Mouse (Mus musculus): ENCODE results near the gene Tubgcp3. TPM values are rescaled to one million over a fixed set of nuclear protein-coding genes. Genes with fewer than 3 reads are reported as not detected.
A peak's percentile ranks its signal among the peaks of the same experiment; 100 is the strongest.
"Not testable (repeated sequence)": the region's sequence is repeated elsewhere in the genome, so short reads cannot be mapped to it uniquely, and the experiment has no call there.

Gene Tubgcp3
- polyA plus RNA-seq, 1 experiment from 2014 or later: 59.4 TPM

DNA sequence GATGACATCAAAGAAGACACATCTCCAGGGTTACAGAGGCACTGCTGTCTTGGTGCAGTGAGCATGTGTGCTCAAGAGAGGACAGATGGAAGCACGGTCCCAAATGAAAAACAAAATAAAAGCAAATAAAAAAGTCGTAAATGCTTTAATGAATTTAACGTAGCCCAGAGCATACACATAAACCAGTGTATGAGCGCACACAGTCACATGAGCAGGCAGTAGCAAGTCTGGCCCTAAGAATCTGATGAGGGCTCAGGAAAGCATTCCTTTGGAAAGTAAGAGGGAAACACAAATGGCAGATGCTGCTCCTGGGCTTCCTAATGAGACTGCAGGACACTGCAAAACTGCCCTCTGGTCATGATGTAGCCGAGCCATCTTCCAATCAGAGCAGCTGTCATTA, 46.2 kb downstream of the Tubgcp3 start:
- WGBS: 88% methylated on average over 5 of the region's 5 CpGs
- H3K27me3 ChIP-seq (ENCODE audit: control insufficient read depth, insufficient read depth, low read length): no peaks in the 10 kb centered on the region
- peaks cover 8% of the 10 kb centered on the region for H3K36me3 ChIP-seq (ENCODE audit: control insufficient read depth, insufficient read depth, low read length)
- DNase-seq (ENCODE audit: low spot score) (no peak), ATAC-seq (ENCODE audit: insufficient read depth, low FRiP score, low TSS enrichment) (no peak)
- no peaks in the 10 kb centered on the region for H3K4me1 ChIP-seq (ENCODE audit: control insufficient read depth, insufficient read depth, low read length)
- H3K4me3 ChIP-seq (ENCODE audit: low read depth, low read length): no peak overlapping the region
- H3K9me3 ChIP-seq (ENCODE audit: control insufficient read depth, low read length): no peaks in the 10 kb centered on the region
- no peak overlapping the region for H3K4me2 ChIP-seq (ENCODE audit: low read depth)
- H3K9ac ChIP-seq (ENCODE audit: low read length): no peak overlapping the region
- H3K27ac ChIP-seq (ENCODE audit: low read depth, low read length): no peak overlapping the region

DNA sequence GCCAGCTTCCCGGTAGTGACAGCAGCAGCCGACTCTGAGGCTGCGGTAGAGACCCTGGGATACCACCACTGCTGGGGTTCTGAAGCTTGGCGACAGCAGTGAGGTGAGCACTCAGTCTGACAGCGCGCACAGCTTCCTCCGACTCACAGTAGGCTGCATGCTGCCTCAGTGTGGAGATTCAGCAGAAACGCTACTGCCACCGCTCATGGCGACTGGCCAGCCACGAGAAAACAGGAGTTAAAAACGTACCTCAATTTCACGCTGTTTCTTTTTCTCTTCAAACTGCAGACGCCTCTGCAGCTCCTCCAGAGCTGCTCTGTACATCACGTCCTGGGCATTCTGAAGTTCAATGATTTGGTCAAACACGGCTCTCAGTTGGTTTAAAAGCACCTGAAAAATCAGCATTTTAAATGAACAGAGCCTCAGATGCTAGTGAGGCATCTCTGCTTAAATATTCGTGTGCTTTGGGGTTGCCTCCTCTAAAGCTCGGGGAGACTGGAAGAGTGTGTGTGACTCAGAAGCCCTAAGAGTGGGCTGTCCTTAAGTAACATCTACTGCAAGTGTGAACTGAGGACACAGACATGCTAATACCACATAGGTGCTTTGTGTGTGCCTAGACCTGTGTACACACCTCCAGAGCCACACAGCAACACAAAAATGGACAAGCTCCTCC, 50.4 kb downstream of the Tubgcp3 start:
- ATAC-seq (ENCODE audit: insufficient read depth, low FRiP score, low TSS enrichment): no peak
- Histone ChIP-seq H3K4me2 (ENCODE audit: low read depth) (no peak overlapping the region), H3K9ac (ENCODE audit: low read length) (no peak overlapping the region), H3K36me3 (ENCODE audit: control insufficient read depth, insufficient read depth, low read length) (peaks cover 10% of the 10 kb centered on the region), H3K9me3 (ENCODE audit: control insufficient read depth, low read length) (no peaks in the 10 kb centered on the region), H3K27ac (ENCODE audit: low read depth, low read length) (no peak overlapping the region), H3K4me1 (ENCODE audit: control insufficient read depth, insufficient read depth, low read length) (no peaks in the 10 kb centered on the region), H3K4me3 (ENCODE audit: low read depth, low read length) (no peak overlapping the region), H3K27me3 (ENCODE audit: control insufficient read depth, insufficient read depth, low read length) (no peaks in the 10 kb centered on the region)
- 94% methylated on average over 18 of the region's 18 CpGs for WGBS
- DNase-seq (ENCODE audit: low spot score): no peak

DNA sequence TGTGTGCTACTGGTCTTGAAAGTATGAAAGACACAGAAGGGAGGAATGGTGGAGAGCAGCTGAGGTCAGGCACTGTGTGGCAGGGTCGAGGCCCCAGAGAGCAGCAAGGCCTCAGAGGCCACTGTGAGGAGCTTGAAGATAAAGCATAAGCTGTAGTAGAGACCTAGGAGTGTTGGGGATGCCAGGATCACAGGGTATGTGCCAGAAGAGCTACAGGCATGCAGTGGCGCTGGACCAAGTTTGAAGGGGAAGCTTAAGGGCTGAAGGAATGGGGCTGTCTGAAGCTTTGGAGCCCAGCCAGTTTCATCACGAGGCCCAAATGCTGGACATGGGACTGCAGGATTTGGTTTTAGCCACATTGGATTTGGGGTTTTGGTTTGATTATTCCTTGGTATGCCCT, 54.7 kb downstream of the Tubgcp3 start:
- not testable (repeated sequence) for H3K4me1 ChIP-seq (ENCODE audit: control insufficient read depth, insufficient read depth, low read length); H3K4me3 ChIP-seq (ENCODE audit: low read depth, low read length); H3K4me2 ChIP-seq (ENCODE audit: low read depth); H3K9me3 ChIP-seq (ENCODE audit: control insufficient read depth, low read length); DNase-seq (ENCODE audit: low spot score); ATAC-seq (ENCODE audit: insufficient read depth, low FRiP score, low TSS enrichment); H3K27me3 ChIP-seq (ENCODE audit: control insufficient read depth, insufficient read depth, low read length); H3K27ac ChIP-seq (ENCODE audit: low read depth, low read length); H3K9ac ChIP-seq (ENCODE audit: low read length)
- H3K36me3 ChIP-seq (ENCODE audit: control insufficient read depth, insufficient read depth, low read length): peaks cover 11% of the 10 kb centered on the region
- WGBS: 100% methylated on average over 3 of the region's 3 CpGs

DNA sequence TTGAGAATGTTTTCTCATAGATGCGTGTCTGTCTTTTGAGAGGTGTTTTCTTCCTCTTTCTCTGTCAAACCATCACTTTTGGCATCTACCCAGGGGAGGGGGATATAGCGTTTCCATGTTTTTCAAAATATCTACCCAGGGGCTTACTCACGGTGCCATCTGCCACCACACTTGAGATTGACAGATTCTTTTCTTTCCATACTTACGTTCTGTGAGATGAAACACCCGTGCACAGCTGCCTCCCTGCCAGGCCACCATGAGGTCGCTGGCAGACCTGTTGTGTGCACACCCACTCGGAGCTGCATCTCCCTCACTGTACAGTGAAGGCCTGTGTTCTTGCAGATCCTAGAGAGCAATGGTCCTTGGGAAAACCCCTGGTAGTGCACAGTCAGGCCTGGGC, 58.8 kb downstream of the Tubgcp3 start:
- no peak overlapping the region for H3K4me3 ChIP-seq (ENCODE audit: low read depth, low read length)
- DNase-seq (ENCODE audit: low spot score) (no peak), ATAC-seq (ENCODE audit: insufficient read depth, low FRiP score, low TSS enrichment) (no peak)
- H3K27ac ChIP-seq (ENCODE audit: low read depth, low read length): no peak overlapping the region
- H3K9ac ChIP-seq (ENCODE audit: low read length): no peak overlapping the region
- WGBS: 86% methylated on average over 7 of the region's 7 CpGs
- H3K4me1 ChIP-seq (ENCODE audit: control insufficient read depth, insufficient read depth, low read length): no peaks in the 10 kb centered on the region
- H3K36me3 ChIP-seq (ENCODE audit: control insufficient read depth, insufficient read depth, low read length): peaks cover 7% of the 10 kb centered on the region; the same call in 1 of the 2 replicates
- no peaks in the 10 kb centered on the region for H3K9me3 ChIP-seq (ENCODE audit: control insufficient read depth, low read length)
- no peak overlapping the region for H3K4me2 ChIP-seq (ENCODE audit: low read depth)
- no peaks in the 10 kb centered on the region for H3K27me3 ChIP-seq (ENCODE audit: control insufficient read depth, insufficient read depth, low read length)

DNA sequence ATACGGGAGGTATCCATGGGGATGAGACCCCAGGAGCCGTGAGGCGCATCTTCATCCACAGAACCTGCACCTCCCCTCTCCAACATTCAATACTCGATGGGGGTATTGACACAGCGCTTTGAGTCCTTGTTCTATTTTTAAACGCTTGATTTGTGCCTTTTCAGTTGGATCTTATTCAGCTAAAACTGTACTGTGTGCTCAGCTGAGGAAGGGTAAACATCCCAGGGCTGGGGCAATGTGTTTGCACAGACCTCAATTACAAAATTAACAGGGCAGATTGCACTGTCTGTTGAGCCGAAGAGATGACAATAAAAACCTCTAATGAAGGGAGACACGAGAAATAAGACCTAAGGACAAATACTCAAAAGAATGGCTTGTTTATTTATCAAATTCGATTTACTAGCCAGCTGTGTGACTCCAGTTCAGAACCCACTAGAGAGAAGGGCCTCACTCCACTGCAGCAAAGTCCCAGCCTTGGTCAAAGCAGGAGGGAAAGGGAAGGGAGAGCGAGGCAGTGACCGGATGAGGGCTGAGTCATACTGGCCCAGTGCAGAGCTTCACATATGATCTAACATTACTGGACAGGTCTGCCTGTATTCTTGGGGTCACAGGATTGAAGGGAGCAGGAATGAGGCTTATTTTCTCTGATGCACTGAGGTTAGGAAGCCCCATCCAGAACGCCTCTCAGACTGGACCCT, 62.1 kb downstream of the Tubgcp3 start:
- ATAC-seq (ENCODE audit: insufficient read depth, low FRiP score, low TSS enrichment) (no peak), DNase-seq (ENCODE audit: low spot score) (no peak)
- no peak overlapping the region for H3K9ac ChIP-seq (ENCODE audit: low read length)
- 77% methylated on average over 12 of the region's 12 CpGs for WGBS
- no peak overlapping the region for H3K27ac ChIP-seq (ENCODE audit: low read depth, low read length)
- H3K9me3 ChIP-seq (ENCODE audit: control insufficient read depth, low read length): no peaks in the 10 kb centered on the region
- no peak overlapping the region for H3K4me2 ChIP-seq (ENCODE audit: low read depth)
- H3K4me3 ChIP-seq (ENCODE audit: low read depth, low read length): no peak overlapping the region
- H3K36me3 ChIP-seq (ENCODE audit: control insufficient read depth, insufficient read depth, low read length): peaks cover 1% of the 10 kb centered on the region; the same call in 1 of the 2 replicates
- H3K4me1 ChIP-seq (ENCODE audit: control insufficient read depth, insufficient read depth, low read length): no peaks in the 10 kb centered on the region
- no peaks in the 10 kb centered on the region for H3K27me3 ChIP-seq (ENCODE audit: control insufficient read depth, insufficient read depth, low read length)

DNA sequence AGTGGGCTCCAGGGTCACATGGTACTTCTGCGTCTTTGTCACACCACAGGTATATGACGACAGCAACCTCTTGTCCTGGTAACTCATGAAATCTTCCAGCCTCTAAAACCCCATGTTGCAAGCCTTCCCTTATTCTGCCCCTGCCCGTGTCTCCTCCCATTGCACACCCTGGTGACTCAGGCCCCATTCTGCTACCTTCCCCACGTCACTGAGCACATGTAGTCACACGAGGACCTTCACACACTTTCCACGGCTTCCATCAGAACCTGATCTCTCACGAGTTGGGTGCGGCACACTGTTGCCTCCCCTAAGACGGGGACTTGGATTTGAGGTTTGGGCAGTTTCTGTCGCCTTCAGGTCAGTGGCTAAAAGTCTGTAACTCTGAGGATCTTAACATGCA, 63.2 kb downstream of the Tubgcp3 start:
- DNase-seq (ENCODE audit: low spot score): no peak
- no peak overlapping the region for H3K9ac ChIP-seq (ENCODE audit: low read length)
- no peak overlapping the region for H3K27ac ChIP-seq (ENCODE audit: low read depth, low read length)
- H3K4me2 ChIP-seq (ENCODE audit: low read depth): no peak overlapping the region
- H3K9me3 ChIP-seq (ENCODE audit: control insufficient read depth, low read length): no peaks in the 10 kb centered on the region
- H3K36me3 ChIP-seq (ENCODE audit: control insufficient read depth, insufficient read depth, low read length): no peaks in the 10 kb centered on the region
- H3K27me3 ChIP-seq (ENCODE audit: control insufficient read depth, insufficient read depth, low read length): no peaks in the 10 kb centered on the region
- ATAC-seq (ENCODE audit: insufficient read depth, low FRiP score, low TSS enrichment): no peak
- H3K4me1 ChIP-seq (ENCODE audit: control insufficient read depth, insufficient read depth, low read length): no peaks in the 10 kb centered on the region
- 82% methylated on average over 10 of the region's 10 CpGs for WGBS
- H3K4me3 ChIP-seq (ENCODE audit: low read depth, low read length): no peak overlapping the region

DNA sequence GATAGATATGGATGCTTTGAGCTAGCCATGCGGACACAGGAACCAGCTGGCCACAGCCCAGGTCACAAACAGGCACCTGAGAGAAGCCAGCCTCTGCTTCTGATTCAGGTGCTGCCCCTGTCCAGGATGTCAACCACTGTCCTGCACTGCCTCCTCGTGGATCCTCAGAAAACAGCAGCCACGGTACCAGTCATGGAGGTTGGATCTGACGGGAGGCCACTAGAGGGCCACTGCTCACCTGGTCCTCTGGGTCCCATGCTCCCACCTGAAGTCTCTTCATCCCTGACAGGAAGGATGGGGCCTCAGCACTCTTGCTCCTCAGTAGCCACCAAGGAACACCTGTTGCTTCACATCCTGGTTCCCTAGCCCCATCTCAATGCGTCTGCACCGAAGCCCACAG, 64.8 kb downstream of the Tubgcp3 start:
- H3K9me3 ChIP-seq (ENCODE audit: control insufficient read depth, low read length): no peaks in the 10 kb centered on the region
- ATAC-seq (ENCODE audit: insufficient read depth, low FRiP score, low TSS enrichment) (no peak; the same call in 1 of the 2 replicates), DNase-seq (ENCODE audit: low spot score) (peak; percentile 80)
- no peaks in the 10 kb centered on the region for H3K36me3 ChIP-seq (ENCODE audit: control insufficient read depth, insufficient read depth, low read length)
- no peak overlapping the region for H3K4me2 ChIP-seq (ENCODE audit: low read depth)
- H3K4me1 ChIP-seq (ENCODE audit: control insufficient read depth, insufficient read depth, low read length): no peaks in the 10 kb centered on the region
- no peak overlapping the region for H3K9ac ChIP-seq (ENCODE audit: low read length)
- H3K27ac ChIP-seq (ENCODE audit: low read depth, low read length): no peak overlapping the region
- WGBS: 23% methylated on average over 6 of the region's 6 CpGs
- no peak overlapping the region for H3K4me3 ChIP-seq (ENCODE audit: low read depth, low read length)
- H3K27me3 ChIP-seq (ENCODE audit: control insufficient read depth, insufficient read depth, low read length): no peaks in the 10 kb centered on the region

DNA sequence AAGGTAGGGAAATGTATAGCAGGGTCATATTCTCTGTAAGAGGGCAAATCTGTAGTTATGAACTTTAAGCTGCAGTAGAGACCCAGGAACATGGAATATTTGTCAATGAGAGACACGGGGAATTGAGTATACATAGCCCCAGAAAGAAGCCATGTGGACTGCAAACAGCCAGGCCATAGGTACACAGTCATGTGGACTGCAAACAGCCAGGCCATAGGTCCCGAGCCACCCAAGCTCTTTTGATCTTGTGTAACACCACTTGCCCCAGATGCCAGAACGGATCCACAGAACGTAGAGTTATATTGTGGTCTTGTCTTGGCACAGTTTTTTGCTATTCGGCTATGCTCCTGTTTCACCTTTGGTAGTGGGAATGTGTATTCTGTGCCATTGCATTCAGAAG, 88.3 kb downstream of the Tubgcp3 start:
- Histone ChIP-seq H3K36me3 (ENCODE audit: control insufficient read depth, insufficient read depth, low read length) (no peaks in the 10 kb centered on the region), H3K4me2 (ENCODE audit: low read depth) (no peak overlapping the region), H3K27me3 (ENCODE audit: control insufficient read depth, insufficient read depth, low read length) (no peaks in the 10 kb centered on the region), H3K27ac (ENCODE audit: low read depth, low read length) (no peak overlapping the region), H3K9me3 (ENCODE audit: control insufficient read depth, low read length) (no peaks in the 10 kb centered on the region), H3K4me3 (ENCODE audit: low read depth, low read length) (no peak overlapping the region), H3K9ac (ENCODE audit: low read length) (no peak overlapping the region), H3K4me1 (ENCODE audit: control insufficient read depth, insufficient read depth, low read length) (no peaks in the 10 kb centered on the region)
- ATAC-seq (ENCODE audit: insufficient read depth, low FRiP score, low TSS enrichment) (no peak), DNase-seq (ENCODE audit: low spot score) (no peak)
- WGBS: 87% methylated on average over 5 of the region's 5 CpGs

All from neural tube, embryonic 11.5 days (tissue).